Mouse (Mus musculus) small intestine, adult 2 months (tissue): ENCODE measurements at regions not wholly inside any gene's neighbourhood (a gene's known extent, or its start where the extent isn't known, plus 50 kb on each side); places are given as distances from the start of the nearest gene placed in this dataset.

Source experiments
- H3K27ac ChIP-seq: fragments of 200-500 bp; 2 replicates; pipeline ENCODE4 v1.5.1; 2012; ENCODE audit warnings: low read depth, low read length, control low read depth, inconsistent platforms; ENCODE audit not compliant: insufficient read depth
- H3K27me3 ChIP-seq: fragments of 200-500 bp; 2 replicates; pipeline ENCODE4 v1.6.1; 2012; ENCODE audit warnings: mild to moderate bottlenecking, moderate library complexity, low read length, inconsistent platforms; ENCODE audit not compliant: control insufficient read depth, insufficient read depth
- H3K36me3 ChIP-seq: fragments of 200-500 bp; 2 replicates; pipeline ENCODE4 v1.6.1; 2012; ENCODE audit warnings: mild to moderate bottlenecking, low read length, control low read depth, inconsistent platforms; ENCODE audit not compliant: control insufficient read depth, insufficient read depth
- H3K4me1 ChIP-seq: fragments of 200-500 bp; 2 replicates; pipeline ENCODE4 v1.6.1; 2012; ENCODE audit warnings: low read length, inconsistent platforms, mixed read lengths; ENCODE audit not compliant: control insufficient read depth, insufficient read depth, insufficient read length
- H3K4me3 ChIP-seq: fragments of 200-500 bp; 2 replicates; pipeline ENCODE4 v1.5.1; 2012; ENCODE audit warnings: low read depth, mild to moderate bottlenecking, control low read depth, inconsistent platforms, low read length, moderate library complexity
- CTCF ChIP-seq: fragments of 200-500 bp; IDR thresholded peaks from 2 replicates; pipeline ENCODE4 v1.5.1; 2012; ENCODE audit warnings: low read depth, mild to moderate bottlenecking, control low read depth, inconsistent platforms, low read length, moderate library complexity, mixed read lengths; ENCODE audit not compliant: insufficient replicate concordance, insufficient read length; ENCODE audit errors: extremely low read depth
- POLR2A ChIP-seq: fragments of 200-500 bp; IDR thresholded peaks from 2 replicates; pipeline ENCODE4 v1.6.1; 2012; ENCODE audit warnings: low read depth, mild to moderate bottlenecking, control low read depth, inconsistent platforms, low read length, moderate library complexity
- WGBS: fragments of 180-500 bp; shearing (Covaris S2); methylation state at CpG from one replicate; pipeline ENCODE4 v1.1.7; 2018; 5-methylcytosine and 5-hydroxymethylcytosine counted together

- H3K36me3 ChIP-seq, result no peaks in the 10 kb centered on the region
- TF ChIP-seq CTCF, result no peak
- TF ChIP-seq POLR2A, result no peak
- no peaks in the 10 kb centered on the region for H3K4me1 ChIP-seq
- no peaks in the 10 kb centered on the region for H3K27me3 ChIP-seq
- no peak overlapping the region for H3K4me3 ChIP-seq
- no peak overlapping the region for H3K27ac ChIP-seq
Observed at GRCm38 (mm10) chr1:137195962-137196361, 235.7 kb upstream of the Nr5a2 start.

- Histone ChIP-seq H3K27ac (no peak overlapping the region), H3K4me1 (no peaks in the 10 kb centered on the region), H3K27me3 (no peaks in the 10 kb centered on the region), H3K4me3 (no peak overlapping the region), H3K36me3 (no peaks in the 10 kb centered on the region)
- 65% methylated on average over 3 of the region's 3 CpGs for WGBS
- TF ChIP-seq POLR2A (no peak), CTCF (no peak)
Observed at GRCm38 (mm10) chr1:137195065-137195620, 234.9 kb upstream of the Nr5a2 start.

- TF ChIP-seq POLR2A (no peak), CTCF (no peak)
- H3K4me1 ChIP-seq, result no peaks in the 10 kb centered on the region
- no peak overlapping the region for H3K4me3 ChIP-seq
- no peaks in the 10 kb centered on the region; the same call in 1 of the 2 replicates for H3K27me3 ChIP-seq
- WGBS, result 91% methylated on average over 4 of the region's 4 CpGs
- H3K27ac ChIP-seq, result no peak overlapping the region
- H3K36me3 ChIP-seq, result no peaks in the 10 kb centered on the region
Observed at GRCm38 (mm10) chr1:137178231-137178630, 218.0 kb upstream of the Nr5a2 start.

GRCm38 (mm10) chr1:137176696-137177095 is 216.4 kb upstream of the Nr5a2 start:
- H3K4me3 ChIP-seq, result no peak overlapping the region
- H3K4me1 ChIP-seq, result no peaks in the 10 kb centered on the region
- no peak overlapping the region for H3K27ac ChIP-seq
- H3K36me3 ChIP-seq, result no peaks in the 10 kb centered on the region
- WGBS, result 91% methylated on average over 15 of the region's 15 CpGs
- H3K27me3 ChIP-seq, result no peaks in the 10 kb centered on the region; the same call in 1 of the 2 replicates
- no peak for TF ChIP-seq POLR2A
- TF ChIP-seq CTCF, result no peak

- WGBS, result 77% methylated on average over 5 of the region's 5 CpGs
- Histone ChIP-seq H3K27ac (no peak overlapping the region), H3K4me3 (no peak overlapping the region), H3K27me3 (no peaks in the 10 kb centered on the region), H3K36me3 (no peaks in the 10 kb centered on the region), H3K4me1 (peaks cover 3% of the 10 kb centered on the region; the same call in 1 of the 2 replicates)
- TF ChIP-seq CTCF (no peak), POLR2A (no peak)
Observed at GRCm38 (mm10) chr1:137174081-137174480, 213.8 kb upstream of the Nr5a2 start.

- 66% methylated on average over 6 of the region's 6 CpGs for WGBS
- no peak overlapping the region for H3K27ac ChIP-seq
- no peaks in the 10 kb centered on the region for H3K36me3 ChIP-seq
- no peaks in the 10 kb centered on the region for H3K27me3 ChIP-seq
- no peak overlapping the region for H3K4me3 ChIP-seq
- TF ChIP-seq POLR2A (no peak), CTCF (no peak)
- H3K4me1 ChIP-seq, result peaks cover 8% of the 10 kb centered on the region; the same call in 1 of the 2 replicates
Observed at GRCm38 (mm10) chr1:137172128-137172527, 211.9 kb upstream of the Nr5a2 start.

GRCm38 (mm10) chr1:137171451-137171850 is 211.2 kb upstream of the Nr5a2 start:
- WGBS, result 82% methylated on average over 5 of the region's 5 CpGs
- H3K4me3 ChIP-seq, result no peak overlapping the region

GRCm38 (mm10) chr1:137147891-137148290 is 187.6 kb upstream of the Nr5a2 start:
- Histone ChIP-seq H3K4me1 (no peaks in the 10 kb centered on the region), H3K4me3 (no peak overlapping the region), H3K27me3 (no peaks in the 10 kb centered on the region), H3K36me3 (no peaks in the 10 kb centered on the region), H3K27ac (no peak overlapping the region)
- 18% methylated on average over 3 of the region's 3 CpGs for WGBS
- no peak for TF ChIP-seq POLR2A
- no peak for TF ChIP-seq CTCF

More at GRCm38 (mm10) chr1:137171451-137171850, 211.2 kb upstream of the Nr5a2 start:
- Histone ChIP-seq H3K27me3 (no peaks in the 10 kb centered on the region), H3K36me3 (no peaks in the 10 kb centered on the region), H3K4me1 (peaks cover 8% of the 10 kb centered on the region; the same call in 1 of the 2 replicates), H3K27ac (no peak overlapping the region)
- TF ChIP-seq POLR2A (no peak), CTCF (no peak)
